Mouse (Mus musculus): ENCODE data around the gene Set.

DNA sequence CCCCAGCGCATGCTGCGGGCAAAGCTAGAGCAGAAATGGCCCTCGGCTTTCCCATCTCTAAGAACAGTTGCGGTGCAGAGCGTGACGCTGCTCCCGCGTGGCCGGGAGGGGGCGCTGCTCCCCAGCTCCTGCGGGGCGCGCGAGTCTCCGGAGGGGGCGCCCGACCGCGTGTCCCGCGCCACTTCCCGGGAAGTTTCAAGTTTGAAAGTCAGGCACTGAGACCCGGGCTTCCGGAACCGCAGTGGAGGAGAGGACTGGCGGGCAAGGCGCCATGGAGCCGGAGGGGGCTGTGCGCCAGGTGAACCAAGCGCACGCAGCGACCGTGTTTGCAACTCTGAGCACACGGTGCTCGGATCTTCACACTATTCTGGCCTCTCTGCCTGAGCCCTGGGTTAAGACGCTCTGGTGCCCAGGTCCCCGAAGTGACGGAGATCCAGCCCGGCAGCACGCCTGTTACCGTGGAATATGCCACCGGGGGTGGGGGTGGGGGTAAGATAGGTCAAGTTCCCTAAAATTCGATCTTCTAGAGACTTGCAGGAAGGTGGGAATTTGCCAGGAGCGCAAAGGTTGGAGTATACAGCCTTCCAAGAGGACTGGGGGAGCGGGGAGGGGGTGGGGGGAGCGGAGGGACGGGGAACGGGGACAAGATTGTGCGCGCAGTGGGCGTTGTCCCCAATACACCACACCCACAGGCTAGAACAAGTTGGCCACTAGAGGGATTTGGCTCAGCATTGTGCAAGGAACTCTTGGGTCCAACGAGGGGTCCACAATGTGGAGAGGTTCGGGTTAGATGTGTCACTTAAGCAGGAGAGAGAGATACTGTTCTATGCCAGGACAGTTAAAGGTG lies 20.5 kb downstream of the Set start, which contains the start of gene Pkn3:
- TF ChIP-seq CTCF (IDR thresholded peaks at IDR 0.05; ENCODE audit: low read depth) (peak; percentile 95), EP300 (IDR thresholded peaks at IDR 0.05; ENCODE audit: low read depth) (no peak)
